8 mouse cellular contexts compared by ENCODE assay signal in the genomic region with DNA sequence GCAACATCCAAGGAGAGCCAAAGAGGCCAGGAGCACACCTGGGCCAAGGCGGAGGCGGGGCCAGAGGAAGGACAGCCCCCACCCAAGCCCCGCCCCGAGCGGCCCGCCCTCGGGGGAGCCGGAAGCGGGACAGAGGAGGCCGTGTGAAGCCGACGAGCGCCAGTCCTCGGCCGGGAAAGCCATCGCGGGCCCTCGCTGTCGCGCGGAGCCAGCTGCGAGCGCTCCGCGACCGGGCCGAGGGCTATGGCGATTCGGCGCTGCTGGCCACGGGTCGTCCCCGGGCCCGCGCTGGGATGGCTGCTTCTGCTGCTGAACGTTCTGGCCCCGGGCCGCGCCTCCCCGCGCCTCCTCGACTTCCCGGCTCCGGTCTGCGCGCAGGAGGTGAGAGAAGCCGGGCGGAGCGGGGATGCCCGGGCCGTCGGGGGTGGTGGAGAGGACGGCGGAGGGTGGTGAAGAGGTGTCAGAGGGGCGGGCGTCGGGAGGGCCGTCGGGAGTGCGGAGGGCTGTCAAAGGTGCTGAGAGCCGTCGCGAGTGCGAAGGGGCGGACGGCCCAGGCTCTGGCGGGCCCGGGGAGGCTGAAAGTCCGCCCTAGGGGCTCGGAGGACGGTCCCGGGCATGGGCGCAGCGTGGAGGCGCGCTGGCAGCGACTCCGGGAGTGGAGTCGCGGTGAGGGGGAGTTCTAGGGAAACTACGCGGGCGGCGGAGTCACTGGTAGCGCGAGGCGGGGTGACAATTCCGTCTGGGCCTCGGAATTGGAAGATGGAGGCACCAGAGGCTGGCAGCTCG. TPM values are rescaled to one million over a fixed set of nuclear protein-coding genes. Genes with fewer than 3 reads are reported as not detected.
DNase-seq lines count a peak whose midpoint lies in the region; ATAC-seq and TF ChIP-seq lines count a peak whose summit lies in the region.

A gene (plus strand): TSS at position 162 of the 786 bp plus-strand sequence.

- peaks cover 33% of the 10 kb centered on the region; the same call in 1 of the 2 replicates for H3K27me3 ChIP-seq in forebrain, embryonic 15.5 days
- H3K27me3 ChIP-seq in hindbrain, embryonic 11.5 days (ENCODE audit: control insufficient read depth, insufficient read depth, low read length), result peaks cover 25% of the 10 kb centered on the region
- H3K27me3 ChIP-seq in limb, embryonic 11.5 days (ENCODE audit: control insufficient read depth, insufficient read depth, low read length), result peaks cover 34% of the 10 kb centered on the region
- peaks cover 27% of the 10 kb centered on the region for H3K27me3 ChIP-seq in midbrain, embryonic 11.5 days (ENCODE audit: control insufficient read depth, insufficient read depth, low read length)

- H3K9me3 ChIP-seq in forebrain, embryonic 15.5 days, result no peaks in the 10 kb centered on the region
- no peaks in the 10 kb centered on the region for H3K9me3 ChIP-seq in hindbrain, embryonic 11.5 days (ENCODE audit: control insufficient read depth, low read length)
- no peaks in the 10 kb centered on the region for H3K9me3 ChIP-seq in limb, embryonic 11.5 days (ENCODE audit: control insufficient read depth, low read length)
- H3K9me3 ChIP-seq in midbrain, embryonic 11.5 days (ENCODE audit: control insufficient read depth, low read length), result no peaks in the 10 kb centered on the region

- peak within 1 kb of the TSS; percentile 93 for H3K4me3 ChIP-seq in bone marrow macrophage, adult 2 months (ENCODE audit: insufficient read depth, low read length)
- peak within 1 kb of the TSS; percentile 55 for H3K4me3 ChIP-seq in forebrain, embryonic 15.5 days
- H3K4me3 ChIP-seq in hindbrain, embryonic 11.5 days (ENCODE audit: low read depth, low read length), result peak within 1 kb of the TSS; percentile 57
- peak within 1 kb of the TSS; percentile 54 for H3K4me3 ChIP-seq in limb, embryonic 11.5 days (ENCODE audit: low read depth, low read length)
- H3K4me3 ChIP-seq in midbrain, embryonic 11.5 days (ENCODE audit: low read depth, low read length), result peak within 1 kb of the TSS; percentile 58

- H3K9ac ChIP-seq in forebrain, embryonic 15.5 days (replicated peaks), result peak within 1 kb of the TSS; percentile 41
- peak within 1 kb of the TSS; percentile 57 for H3K9ac ChIP-seq in hindbrain, embryonic 11.5 days (ENCODE audit: low read depth, low read length)
- peak within 1 kb of the TSS; percentile 52; the same call in 1 of the 2 replicates for H3K9ac ChIP-seq in limb, embryonic 11.5 days (ENCODE audit: low read length)
- H3K9ac ChIP-seq in midbrain, embryonic 11.5 days (ENCODE audit: low read length), result peak within 1 kb of the TSS; percentile 61

- DNase-seq in cerebellum, adult 18-20 months, result peak; percentile 18 to 32
- DNase-seq in cerebellum, adult 11 months, result no peak
- DNase-seq in hindbrain, embryonic 11.5 days (ENCODE audit: low spot score), result peak; percentile 76
- peak; percentile 82 for DNase-seq in limb, embryonic 11.5 days (ENCODE audit: low spot score)
- peak; percentile 97 for DNase-seq in midbrain, embryonic 11.5 days (ENCODE audit: low spot score, missing footprints)
- DNase-seq in spleen, adult 18-20 months, result peak; percentile 85 to 93

- peak; percentile 79 for ATAC-seq in forebrain, embryonic 15.5 days (replicated peaks)
- peak; percentile 84 for ATAC-seq in hindbrain, embryonic 11.5 days (ENCODE audit: low FRiP score)
- ATAC-seq in limb, embryonic 11.5 days (ENCODE audit: insufficient number of reproducible peaks, low FRiP score, low TSS enrichment, low read depth), result peak; percentile 64
- ATAC-seq in midbrain, embryonic 11.5 days (ENCODE audit: low FRiP score), result peak; percentile 84

- TF ChIP-seq CTCF in bone marrow macrophage, adult 2 months (IDR thresholded peaks at IDR 0.05; ENCODE audit: low read depth, low read length), result no peak

- peak within 1 kb of the TSS; percentile 57 for H3K4me2 ChIP-seq in forebrain, embryonic 15.5 days (replicated peaks)
- peak within 1 kb of the TSS; percentile 82 for H3K4me2 ChIP-seq in hindbrain, embryonic 11.5 days (replicated peaks; ENCODE audit: low read depth, low read length)
- H3K4me2 ChIP-seq in limb, embryonic 11.5 days (ENCODE audit: low read depth, severe bottlenecking), result peak within 1 kb of the TSS; percentile 68
- H3K4me2 ChIP-seq in midbrain, embryonic 11.5 days, result peak within 1 kb of the TSS; percentile 66

- H3K36me3 ChIP-seq in forebrain, embryonic 15.5 days, result no peaks in the 10 kb centered on the region
- H3K36me3 ChIP-seq in hindbrain, embryonic 11.5 days (ENCODE audit: control insufficient read depth, insufficient read depth, low read length), result no peaks in the 10 kb centered on the region
- H3K36me3 ChIP-seq in limb, embryonic 11.5 days (ENCODE audit: control insufficient read depth, insufficient read depth, low read length), result no peaks in the 10 kb centered on the region
- H3K36me3 ChIP-seq in midbrain, embryonic 11.5 days (ENCODE audit: control insufficient read depth, insufficient read depth, low read length), result no peaks in the 10 kb centered on the region

- under 1% methylated on average over 90 of the region's 90 CpGs for WGBS in forebrain, embryonic 15.5 days
- WGBS in hindbrain, embryonic 11.5 days, result under 1% methylated on average over 80 of the region's 90 CpGs
- under 1% methylated on average over 82 of the region's 90 CpGs for WGBS in limb, embryonic 11.5 days
- under 1% methylated on average over 90 of the region's 90 CpGs for WGBS in midbrain, embryonic 11.5 days

- H3K4me1 ChIP-seq in bone marrow macrophage, adult 2 months (ENCODE audit: control insufficient read depth, insufficient read depth, low read length), result peaks cover 37% of the 10 kb centered on the region
- H3K4me1 ChIP-seq in forebrain, embryonic 15.5 days, result peaks cover 18% of the 10 kb centered on the region
- no peaks in the 10 kb centered on the region for H3K4me1 ChIP-seq in hindbrain, embryonic 11.5 days (replicated peaks; ENCODE audit: control insufficient read depth, insufficient read depth, low read length)
- peaks cover 7% of the 10 kb centered on the region; the same call in 1 of the 2 replicates for H3K4me1 ChIP-seq in limb, embryonic 11.5 days (ENCODE audit: control insufficient read depth, insufficient read depth, low read length)
- H3K4me1 ChIP-seq in midbrain, embryonic 11.5 days (ENCODE audit: control insufficient read depth, insufficient read depth, low read length), result peaks cover 8% of the 10 kb centered on the region

- TF ChIP-seq POLR2A in bone marrow macrophage, adult 2 months (IDR thresholded peaks at IDR 0.05; ENCODE audit: borderline replicate concordance, low read depth, low read length), result no peak; the same call in 1 of the 2 replicates

- H3K27ac ChIP-seq in bone marrow macrophage, adult 2 months (ENCODE audit: insufficient read depth, low read depth, low read length), result peak within 1 kb of the TSS; percentile 27; the same call in 1 of the 2 replicates
- H3K27ac ChIP-seq in forebrain, embryonic 15.5 days (replicated peaks), result no peak within 1 kb of the TSS
- no peak within 1 kb of the TSS for H3K27ac ChIP-seq in hindbrain, embryonic 11.5 days (ENCODE audit: low read depth, low read length)
- H3K27ac ChIP-seq in limb, embryonic 11.5 days (replicated peaks; ENCODE audit: low read depth, low read length), result no peak within 1 kb of the TSS
- H3K27ac ChIP-seq in midbrain, embryonic 11.5 days (ENCODE audit: low read depth, low read length), result no peak within 1 kb of the TSS

RNA-seq across cellular contexts. Expression of the gene that starts here (rescaled TPM):
- polyA plus RNA-seq in bone marrow macrophage, adult 2 months (2012; ENCODE audit: insufficient read depth, insufficient read length, missing spikeins), result 17.6 and 23.6 TPM in 2 replicates
- 4.1 and 5.4 TPM in 2 replicates for polyA plus RNA-seq in forebrain, embryonic 15.5 days (2015; fragmentation: Nextera tagmentation; extraction: Ambion mirVana)
- polyA plus RNA-seq in hindbrain, embryonic 11.5 days (2014; fragmentation: Nextera tagmentation; extraction: Ambion mirVana), result 2.8 and 5.4 TPM in 2 replicates
- 1.3 and 1.9 TPM in 2 replicates for polyA plus RNA-seq in limb, embryonic 11.5 days (2014; fragmentation: Nextera tagmentation; extraction: Ambion mirVana)
- 1.6 and 2.0 TPM in 2 replicates for polyA plus RNA-seq in midbrain, embryonic 11.5 days (2014; fragmentation: Nextera tagmentation; extraction: Ambion mirVana)
